Mouse (Mus musculus) forebrain, embryonic 15.5 days (tissue): ENCODE results near the gene Prtg. TPM values are rescaled to one million over a fixed set of nuclear protein-coding genes. Genes with fewer than 3 reads are reported as not detected.

Experiments
- polyA plus RNA-seq: library from polyadenylated mRNA; unstranded; fragments of >200 nt; fragmentation: Nextera tagmentation; extraction: Ambion mirVana; gene quantifications from 2 replicates; pipeline ENCODE4 v1.2.1, GENCODE M21; 2015

Prtg gene
- polyA plus RNA-seq, 1 experiment from 2014 or later, result 0.46 TPM

Other genes with a start within 250 kb of the Prtg start
- 433 and 447 TPM in 2 replicates for gene Nedd4, start 144.5 kb upstream of the Prtg start, polyA plus RNA-seq
- gene Pygo1, start 118.8 kb downstream of the Prtg start, polyA plus RNA-seq, result 14.8 and 15.4 TPM in 2 replicates
- 2.3 and 2.4 TPM in 2 replicates for gene Dyx1c1, start 151.9 kb downstream of the Prtg start, polyA plus RNA-seq
- gene Gm44503, start 152.0 kb downstream of the Prtg start, polyA plus RNA-seq, result not detected in 2 replicates
- gene Ccpg1os, start 178.5 kb downstream of the Prtg start, polyA plus RNA-seq, result 21.5 and 23.8 TPM in 2 replicates
- 46.5 and 47.5 TPM in 2 replicates for gene Ccpg1, start 178.6 kb downstream of the Prtg start, polyA plus RNA-seq
- gene Pigb, start 233.5 kb downstream of the Prtg start, polyA plus RNA-seq, result 11.7 and 12.7 TPM in 2 replicates
- gene Rab27a, start 238.0 kb downstream of the Prtg start, polyA plus RNA-seq, result 1.0 and 1.2 TPM in 2 replicates